Mouse (Mus musculus): ENCODE measurements around the gene Sipa1l2. TPM values are rescaled to one million over a fixed set of nuclear protein-coding genes. Genes with fewer than 3 reads are reported as not detected.

Gene Sipa1l2
- polyA plus RNA-seq, 1 experiment from 2014 or later, result 26.5 TPM

DNA sequence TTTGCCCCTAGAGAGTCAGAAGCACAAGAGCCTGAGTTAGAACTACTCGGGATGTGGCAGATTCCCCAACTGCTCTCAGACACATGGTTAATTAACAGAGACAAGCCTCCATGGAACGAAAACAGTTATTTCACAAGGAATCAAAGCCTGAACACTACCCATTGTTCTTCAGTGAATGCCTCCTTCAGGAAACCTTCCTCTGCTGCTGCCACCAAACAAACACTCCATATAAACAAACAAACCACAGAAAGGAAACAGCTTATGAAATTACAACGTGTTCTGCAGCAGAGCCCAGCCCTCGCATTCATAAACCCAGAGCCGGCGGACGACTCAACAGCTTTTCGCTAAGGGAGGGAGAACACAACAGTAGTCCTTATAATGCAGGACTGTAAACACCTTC, 52.2 kb downstream of the Sipa1l2 start:
- ATAC-seq (ENCODE audit: low FRiP score), result no peak
- Histone ChIP-seq H3K9me3 (no peaks in the 10 kb centered on the region), H3K4me1 (replicated peaks) (peaks cover 58% of the 10 kb centered on the region), H3K27me3 (no peaks in the 10 kb centered on the region), H3K27ac (no peak overlapping the region; the same call in 1 of the 2 replicates), H3K9ac (no peak overlapping the region), H3K4me2 (no peak overlapping the region), H3K4me3 (no peak overlapping the region), H3K36me3 (no peaks in the 10 kb centered on the region)
- 59% methylated on average over 8 of the region's 8 CpGs for WGBS

DNA sequence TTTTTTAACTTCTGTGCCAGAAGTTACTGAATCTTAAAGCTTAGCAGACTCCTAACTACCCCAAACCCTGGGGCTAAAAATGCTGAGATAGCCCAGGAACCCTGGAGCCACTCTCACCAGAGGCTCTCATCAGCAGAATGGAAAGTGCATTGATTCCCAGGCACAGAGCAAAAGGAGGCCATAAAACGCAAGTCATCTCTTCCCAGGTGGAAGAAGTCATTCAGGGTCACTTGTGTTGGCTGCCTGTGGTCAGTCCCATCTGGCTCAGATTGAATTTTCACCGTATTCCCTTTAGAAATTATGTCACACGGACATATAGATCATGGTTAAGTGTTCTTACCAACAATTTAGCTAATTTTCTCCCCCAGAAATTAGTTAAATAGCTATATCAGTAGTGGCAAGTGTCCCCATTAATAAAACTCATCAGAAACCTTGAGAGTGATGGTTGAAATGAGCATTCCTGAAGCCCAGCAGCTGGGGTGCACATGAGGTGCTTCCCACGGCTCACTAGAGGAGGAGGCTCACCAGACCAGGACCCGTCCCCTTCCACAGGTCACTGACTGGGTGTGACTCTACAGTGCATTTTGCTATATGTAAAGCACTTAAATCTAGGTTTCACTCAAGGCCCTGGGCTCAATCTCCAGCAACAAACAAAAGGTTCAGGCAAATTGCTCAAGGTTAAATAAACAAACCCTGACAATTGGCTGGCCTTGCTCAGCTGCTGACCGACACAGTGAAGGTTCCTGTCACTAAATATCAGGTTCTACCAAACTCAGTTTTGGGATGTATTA, 53.3 kb downstream of the Sipa1l2 start:
- H3K27me3 ChIP-seq, result no peaks in the 10 kb centered on the region
- no peak overlapping the region for H3K4me3 ChIP-seq
- no peak overlapping the region for H3K27ac ChIP-seq
- H3K9me3 ChIP-seq, result no peaks in the 10 kb centered on the region
- ATAC-seq (ENCODE audit: low FRiP score), result no peak
- H3K4me1 ChIP-seq (replicated peaks), result peaks cover 49% of the 10 kb centered on the region
- H3K36me3 ChIP-seq, result no peaks in the 10 kb centered on the region
- WGBS, result 53% methylated on average over 6 of the region's 6 CpGs
- H3K9ac ChIP-seq, result no peak overlapping the region
- H3K4me2 ChIP-seq, result no peak overlapping the region

DNA sequence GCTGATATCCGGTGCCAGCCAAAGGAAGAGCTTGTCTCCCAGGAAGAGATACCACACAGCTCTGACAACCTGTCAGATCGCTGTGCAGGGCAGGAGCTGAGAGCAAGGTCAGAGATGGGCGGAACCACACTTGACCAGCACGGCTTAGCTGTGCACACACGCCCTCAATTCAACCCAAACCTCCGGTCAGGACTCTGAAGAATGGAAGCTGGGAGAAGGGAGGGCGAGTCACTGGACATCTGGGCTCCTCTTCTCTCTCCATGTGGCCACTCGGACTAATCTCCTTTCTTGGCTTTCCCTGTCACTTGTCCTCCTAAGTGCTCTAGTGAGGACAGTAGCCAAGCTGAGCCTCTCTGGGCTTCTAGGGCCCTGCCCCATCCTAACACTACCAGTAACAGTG, 53.9 kb downstream of the Sipa1l2 start:
- Histone ChIP-seq H3K9me3 (no peaks in the 10 kb centered on the region), H3K27me3 (no peaks in the 10 kb centered on the region), H3K4me2 (no peak overlapping the region), H3K4me1 (replicated peaks) (peaks cover 50% of the 10 kb centered on the region), H3K9ac (no peak overlapping the region), H3K4me3 (no peak overlapping the region), H3K27ac (no peak overlapping the region), H3K36me3 (no peaks in the 10 kb centered on the region)
- no peak for ATAC-seq (ENCODE audit: low FRiP score)
- 58% methylated on average over 8 of the region's 8 CpGs for WGBS

DNA sequence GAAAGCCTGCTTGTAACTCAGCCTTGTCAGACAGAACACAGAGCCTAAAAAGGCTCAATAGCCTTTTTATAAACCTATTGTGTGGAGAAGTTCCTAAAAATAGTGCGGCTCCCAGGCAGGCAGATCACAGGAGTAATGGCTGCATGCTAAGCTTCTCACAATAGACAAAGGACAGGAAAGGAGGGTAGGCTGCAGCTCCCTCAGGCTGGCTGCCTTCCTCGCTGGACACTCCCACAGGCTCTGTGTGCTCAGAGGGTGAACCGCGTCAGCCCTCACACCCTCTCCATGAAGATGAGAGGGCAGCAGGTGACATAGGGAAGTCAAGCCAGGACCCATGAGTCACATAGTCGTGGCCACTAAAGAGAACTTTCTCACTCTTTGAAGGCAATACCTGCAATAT, 55.7 kb downstream of the Sipa1l2 start:
- Histone ChIP-seq H3K9me3 (no peaks in the 10 kb centered on the region), H3K4me1 (replicated peaks) (peaks cover 55% of the 10 kb centered on the region), H3K36me3 (no peaks in the 10 kb centered on the region), H3K27me3 (no peaks in the 10 kb centered on the region), H3K27ac (peak overlapping the region; percentile 64), H3K4me3 (no peak overlapping the region), H3K4me2 (no peak overlapping the region), H3K9ac (peak overlapping the region; percentile 56)
- 9% methylated on average over 5 of the region's 5 CpGs for WGBS
- no peak for ATAC-seq (ENCODE audit: low FRiP score)

DNA sequence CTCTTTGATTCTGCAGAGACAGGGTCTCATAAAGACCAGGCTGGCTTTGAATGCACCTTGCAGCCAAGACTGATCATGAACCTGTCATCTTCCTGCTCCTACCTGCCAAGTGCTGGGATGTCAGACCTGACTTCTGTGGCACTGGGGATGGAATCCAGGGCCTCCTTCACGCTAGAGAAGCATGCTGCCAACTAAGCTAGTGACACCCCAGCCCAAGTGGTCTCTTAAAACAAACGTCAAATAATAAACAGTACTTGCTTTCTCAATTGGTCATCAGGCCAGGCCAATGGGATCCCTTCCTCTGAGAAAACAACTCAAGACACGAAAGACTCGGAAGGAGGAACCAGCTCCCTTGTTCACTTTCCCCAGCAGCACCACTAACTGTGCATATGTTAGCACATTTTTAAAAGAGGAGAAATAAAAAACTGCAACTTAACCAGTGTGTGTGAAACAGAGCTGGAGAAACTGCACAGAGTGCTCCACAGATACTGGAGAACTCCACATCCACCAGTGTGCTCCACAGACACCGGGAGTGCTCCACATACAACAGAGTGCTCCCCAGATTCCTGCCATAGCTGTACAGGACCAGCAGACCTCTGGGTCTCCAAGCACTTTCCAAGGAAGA, 56.3 kb downstream of the Sipa1l2 start:
- H3K4me2 ChIP-seq, result no peak overlapping the region
- ATAC-seq (ENCODE audit: low FRiP score), result no peak
- H3K36me3 ChIP-seq, result no peaks in the 10 kb centered on the region
- no peaks in the 10 kb centered on the region for H3K9me3 ChIP-seq
- H3K27ac ChIP-seq, result peak overlapping the region; percentile 64
- 67% methylated on average over 5 of the region's 5 CpGs for WGBS
- H3K27me3 ChIP-seq, result no peaks in the 10 kb centered on the region
- no peak overlapping the region for H3K4me3 ChIP-seq
- H3K4me1 ChIP-seq (replicated peaks), result peaks cover 58% of the 10 kb centered on the region
- H3K9ac ChIP-seq, result no peak overlapping the region; the same call in 1 of the 2 replicates

DNA sequence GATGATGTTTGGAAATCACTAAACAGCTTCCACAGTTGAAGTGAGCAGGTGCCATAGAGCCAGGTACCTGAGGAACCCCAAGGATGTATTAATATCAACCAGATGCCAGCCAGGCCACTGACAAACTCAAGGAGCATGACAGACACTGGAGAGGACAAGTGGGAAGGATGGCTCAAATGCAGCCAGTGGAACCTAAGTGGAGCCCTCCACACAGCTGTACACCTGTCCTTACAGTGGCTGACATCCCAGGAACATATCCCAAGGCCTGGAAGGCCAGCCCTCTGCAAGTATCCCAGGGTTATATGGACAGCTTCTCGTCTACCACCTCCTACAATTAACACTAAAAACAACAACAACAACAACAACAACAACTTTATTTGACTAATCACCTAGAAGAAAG, 57.0 kb downstream of the Sipa1l2 start:
- WGBS, result 88% methylated on average over 1 of the region's 1 CpGs
- H3K4me1 ChIP-seq (replicated peaks), result peaks cover 64% of the 10 kb centered on the region
- no peak for ATAC-seq (ENCODE audit: low FRiP score)

DNA sequence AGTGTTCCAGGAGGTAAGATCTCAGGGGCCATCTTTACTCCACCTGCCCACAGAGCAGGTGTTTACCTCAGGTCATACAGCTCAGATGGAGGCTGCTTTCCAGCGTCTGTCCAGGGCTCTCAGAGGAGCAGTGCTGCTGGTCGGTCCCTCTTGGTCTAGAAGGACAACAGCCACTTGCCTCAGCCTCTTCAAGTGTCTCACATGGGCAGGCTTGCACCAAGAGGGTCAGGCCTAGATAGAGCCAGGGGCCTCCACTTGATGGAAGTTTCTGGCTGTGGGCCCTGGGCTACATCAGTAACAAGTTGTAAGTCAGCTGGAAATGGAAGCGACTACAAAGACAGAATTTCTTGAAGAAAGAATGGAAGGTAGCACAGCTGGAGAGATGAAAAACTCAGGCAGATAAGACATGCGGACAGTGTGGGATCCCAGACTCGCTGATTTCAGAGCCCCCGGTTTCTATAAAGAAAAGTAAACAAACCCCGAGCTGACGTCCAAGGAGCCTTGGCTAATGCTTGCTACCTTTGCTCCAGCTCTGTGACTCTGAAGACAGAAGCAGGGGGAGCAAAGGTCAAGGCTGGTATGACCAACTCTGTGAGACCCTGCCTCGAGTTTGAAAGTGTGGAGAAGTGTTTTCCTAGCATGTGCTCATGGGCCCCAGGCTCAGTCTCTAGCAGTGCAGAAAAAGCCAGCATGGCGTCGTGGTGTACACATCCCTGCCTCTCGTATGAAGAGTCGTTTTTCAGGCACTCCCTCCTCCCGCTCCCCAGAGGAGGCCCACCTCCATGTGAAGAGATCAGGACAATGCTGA, 58.5 kb downstream of the Sipa1l2 start:
- Histone ChIP-seq H3K4me1 (replicated peaks) (peaks cover 67% of the 10 kb centered on the region), H3K4me3 (no peak overlapping the region), H3K9me3 (no peaks in the 10 kb centered on the region), H3K36me3 (no peaks in the 10 kb centered on the region), H3K4me2 (no peak overlapping the region), H3K27me3 (0 out of 2 replicates have a peak, but pooled peaks cover 4% of the 10 kb centered on the region), H3K9ac (no peak overlapping the region), H3K27ac (no peak overlapping the region)
- ATAC-seq (ENCODE audit: low FRiP score), result no peak
- whole genome bisulfite sequencing, result 67% methylated on average over 14 of the region's 14 CpGs

More for the DNA sequence above, 57.0 kb downstream of the Sipa1l2 start:
- H3K4me2 ChIP-seq, result no peak overlapping the region
- H3K4me3 ChIP-seq, result no peak overlapping the region
- H3K36me3 ChIP-seq, result no peaks in the 10 kb centered on the region
- H3K9me3 ChIP-seq, result no peaks in the 10 kb centered on the region
- no peak overlapping the region for H3K9ac ChIP-seq
- H3K27ac ChIP-seq, result no peak overlapping the region
- 0 out of 2 replicates have a peak, but pooled peaks cover 4% of the 10 kb centered on the region for H3K27me3 ChIP-seq

DNA sequence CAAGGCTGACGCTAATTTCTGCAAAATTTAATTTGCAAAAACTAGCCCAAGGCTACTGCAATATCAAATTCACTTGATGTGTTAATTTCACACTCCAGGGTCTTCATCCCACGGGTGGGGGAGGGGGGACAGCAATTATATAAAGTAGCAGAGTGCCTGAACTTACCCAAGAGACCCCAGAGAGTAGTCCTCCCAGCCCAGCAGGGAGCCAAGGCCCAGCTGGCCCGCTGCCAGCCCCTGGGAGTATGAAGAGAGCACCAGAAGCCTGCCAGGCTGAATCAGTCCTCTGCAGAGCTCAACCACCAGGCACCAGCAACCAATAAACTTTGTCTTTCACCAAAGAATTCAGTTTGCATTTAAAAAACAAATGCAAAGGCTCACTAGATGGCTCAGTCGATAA, 59.8 kb downstream of the Sipa1l2 start:
- no peaks in the 10 kb centered on the region for H3K36me3 ChIP-seq
- no peak overlapping the region for H3K4me2 ChIP-seq
- WGBS, result 18% methylated on average over 4 of the region's 4 CpGs
- no peak overlapping the region for H3K4me3 ChIP-seq
- ATAC-seq (ENCODE audit: low FRiP score), result peak; percentile 30; the same call in 1 of the 2 replicates
- no peaks in the 10 kb centered on the region for H3K9me3 ChIP-seq
- 0 out of 2 replicates have a peak, but pooled peaks cover 12% of the 10 kb centered on the region for H3K27me3 ChIP-seq
- no peak overlapping the region for H3K9ac ChIP-seq
- H3K4me1 ChIP-seq (replicated peaks), result peaks cover 79% of the 10 kb centered on the region
- H3K27ac ChIP-seq, result peak overlapping the region; percentile 40; the same call in 1 of the 2 replicates

DNA sequence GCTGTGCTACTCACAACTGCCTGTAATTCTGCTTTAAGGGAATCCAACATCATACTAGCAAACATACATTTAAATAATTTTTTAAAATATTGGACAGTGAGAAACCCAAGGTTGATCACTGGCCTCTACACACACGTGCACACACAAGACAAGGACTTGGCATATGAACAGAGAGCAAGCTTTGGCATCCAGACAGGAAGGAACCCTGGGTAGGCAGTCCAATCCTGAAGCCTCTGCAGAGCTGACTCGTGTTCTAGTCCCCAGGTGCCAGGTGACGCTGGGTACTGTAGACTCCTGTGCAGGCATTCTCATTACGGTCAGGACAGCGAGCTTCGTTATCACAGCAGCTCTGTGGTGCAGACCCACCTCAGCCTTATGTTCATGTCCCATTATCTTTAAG, 60.4 kb downstream of the Sipa1l2 start:
- H3K4me2 ChIP-seq, result no peak overlapping the region
- 0 out of 2 replicates have a peak, but pooled peaks cover 12% of the 10 kb centered on the region for H3K27me3 ChIP-seq
- no peaks in the 10 kb centered on the region for H3K9me3 ChIP-seq
- H3K36me3 ChIP-seq, result no peaks in the 10 kb centered on the region
- WGBS, result 63% methylated on average over 6 of the region's 6 CpGs
- H3K27ac ChIP-seq, result peak overlapping the region; percentile 60; the same call in 1 of the 2 replicates
- H3K4me3 ChIP-seq, result no peak overlapping the region
- H3K9ac ChIP-seq, result no peak overlapping the region
- ATAC-seq (ENCODE audit: low FRiP score), result peak; percentile 12; the same call in 1 of the 2 replicates
- peaks cover 80% of the 10 kb centered on the region for H3K4me1 ChIP-seq (replicated peaks)

DNA sequence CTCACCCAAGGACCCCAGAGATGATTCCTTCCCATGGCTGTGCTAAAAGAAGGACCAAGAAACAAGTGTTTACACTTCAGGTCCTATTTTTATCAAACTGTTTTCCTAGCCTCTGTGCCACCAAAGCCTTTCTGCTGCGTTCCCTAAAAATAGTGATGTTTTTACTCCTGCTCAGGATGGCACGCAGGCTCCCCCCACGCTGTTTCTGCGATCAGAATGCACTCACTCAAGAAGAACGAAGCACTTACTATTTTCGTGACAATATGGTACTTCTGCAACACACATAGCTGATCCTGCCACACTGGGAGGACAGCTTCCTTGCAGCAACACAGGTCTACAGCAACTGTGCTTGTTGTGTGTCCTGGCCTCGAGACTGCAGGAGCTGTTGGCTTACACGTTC, 62.3 kb downstream of the Sipa1l2 start:
- Histone ChIP-seq H3K27me3 (0 out of 2 replicates have a peak, but pooled peaks cover 12% of the 10 kb centered on the region), H3K4me2 (no peak overlapping the region), H3K9me3 (no peaks in the 10 kb centered on the region), H3K4me1 (replicated peaks) (peaks cover 76% of the 10 kb centered on the region), H3K9ac (no peak overlapping the region), H3K27ac (peak overlapping the region; percentile 18; the same call in 1 of the 2 replicates), H3K36me3 (no peaks in the 10 kb centered on the region), H3K4me3 (no peak overlapping the region)
- WGBS, result 77% methylated on average over 8 of the region's 8 CpGs
- no peak for ATAC-seq (ENCODE audit: low FRiP score)

DNA sequence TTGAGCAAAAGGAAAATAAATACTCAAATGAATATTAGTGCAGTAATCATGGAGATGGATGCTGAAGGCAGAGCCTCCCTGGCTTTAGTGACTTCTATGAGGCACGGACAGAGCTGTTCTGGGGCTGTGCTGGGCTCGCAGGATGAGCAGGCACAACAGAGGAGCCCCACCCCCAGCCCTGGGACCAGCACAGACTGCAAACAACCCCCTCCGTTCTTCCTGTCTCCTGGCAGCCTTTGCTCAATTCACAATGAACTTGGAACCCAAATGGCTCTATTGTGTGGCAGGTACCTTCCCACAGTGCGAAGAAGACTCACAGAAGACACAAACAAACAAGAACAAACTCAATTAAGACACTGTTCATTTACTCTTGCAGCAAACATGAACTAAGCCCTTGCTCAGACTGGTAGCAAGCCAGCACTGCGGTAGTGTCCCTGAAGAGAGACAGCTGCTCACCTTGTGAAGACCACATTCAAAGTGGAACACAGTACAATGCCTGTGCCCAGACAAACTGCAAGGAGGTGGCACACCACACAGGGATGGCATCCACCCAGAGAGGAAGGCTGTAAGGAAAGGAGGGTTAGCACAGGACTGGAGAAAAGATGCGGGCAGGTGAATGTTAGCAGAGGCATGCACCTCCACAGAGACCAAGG, 64.9 kb downstream of the Sipa1l2 start:
- Histone ChIP-seq H3K27ac (peak overlapping the region; percentile 62), H3K4me1 (replicated peaks) (peaks cover 69% of the 10 kb centered on the region), H3K4me2 (no peak overlapping the region), H3K36me3 (no peaks in the 10 kb centered on the region), H3K27me3 (0 out of 2 replicates have a peak, but pooled peaks cover 12% of the 10 kb centered on the region), H3K9ac (peak overlapping the region; percentile 24), H3K4me3 (no peak overlapping the region), H3K9me3 (no peaks in the 10 kb centered on the region)
- 30% methylated on average over 6 of the region's 6 CpGs for WGBS
- no peak for ATAC-seq (ENCODE audit: low FRiP score)
